Mouse (Mus musculus): ENCODE measurements around the gene Olfr1048. TPM values are rescaled to one million over a fixed set of nuclear protein-coding genes. Genes with fewer than 3 reads are reported as not detected.

The Olfr1048 gene
- not detected for polyA plus RNA-seq (2017; shearing (Covaris generic))

GRCm38 (mm10) chr2:86240189-86240588 is at the start of gene Olfr1048:
TSS of gene Olfr1048 (minus strand) at chr2:86240289.

GRCm38 (mm10) chr2:86278988-86279387 is 38.9 kb upstream of the Olfr1048 start, which contains the start of gene Olfr1051:
TSS of gene Olfr1051 (minus strand) at chr2:86279088.

GRCm38 (mm10) chr2:86258228-86258627 is 18.1 kb upstream of the Olfr1048 start, which contains the start of gene Olfr1049:
TSS of gene Olfr1049 (minus strand) at chr2:86258328.

GRCm38 (mm10) chr2:86231301-86231700 is 8.8 kb downstream of the Olfr1048 start, which contains the start of gene Olfr1047:
TSS of gene Olfr1047 (minus strand) at chr2:86231401.

GRCm38 (mm10) chr2:86219214-86219613 is 20.9 kb downstream of the Olfr1048 start, which contains the start of gene Olfr1046:
TSS of gene Olfr1046 (minus strand) at chr2:86219314.

GRCm38 (mm10) chr2:86202909-86203308 is 37.2 kb downstream of the Olfr1048 start, which contains the start of gene Olfr1045:
TSS of gene Olfr1045 (minus strand) at chr2:86203009.

GRCm38 (mm10) chr2:86185583-86185982 is 54.5 kb downstream of the Olfr1048 start, which contains the start of gene Olfr52:
TSS of gene Olfr52 (minus strand) at chr2:86185683.

Other genes with a start within 250 kb of the Olfr1048 start
- gene Olfr1031, start 250.0 kb downstream of the Olfr1048 start, polyA plus RNA-seq (2017; shearing (Covaris generic)) = not detected
- not detected for gene Olfr1032, start 234.7 kb downstream of the Olfr1048 start, polyA plus RNA-seq (2017; shearing (Covaris generic))
- gene Olfr1033, start 219.7 kb downstream of the Olfr1048 start, polyA plus RNA-seq (2017; shearing (Covaris generic)) = not detected
- not detected for gene Olfr1034, start 194.4 kb downstream of the Olfr1048 start, polyA plus RNA-seq (2017; shearing (Covaris generic))
- gene Olfr1036, start 166.3 kb downstream of the Olfr1048 start, polyA plus RNA-seq (2017; shearing (Covaris generic)) = not detected
- not detected for gene Olfr1037, start 152.9 kb downstream of the Olfr1048 start, polyA plus RNA-seq (2017; shearing (Covaris generic))
- not detected for gene Olfr1039, start 104.4 kb downstream of the Olfr1048 start, polyA plus RNA-seq (2017; shearing (Covaris generic))
- not detected for gene Olfr1040, start 93.6 kb downstream of the Olfr1048 start, polyA plus RNA-seq (2017; shearing (Covaris generic))
- not detected for gene Olfr1042, start 78.5 kb downstream of the Olfr1048 start, polyA plus RNA-seq (2017; shearing (Covaris generic))
- not detected for gene Olfr1043, start 72.8 kb downstream of the Olfr1048 start, polyA plus RNA-seq (2017; shearing (Covaris generic))
- not detected for gene Olfr1044, start 62.5 kb downstream of the Olfr1048 start, polyA plus RNA-seq (2017; shearing (Covaris generic))
- not detected for gene Olfr52, start 54.6 kb downstream of the Olfr1048 start, polyA plus RNA-seq (2017; shearing (Covaris generic))
- gene Olfr1045, start 37.3 kb downstream of the Olfr1048 start, polyA plus RNA-seq (2017; shearing (Covaris generic)) = not detected
- gene Olfr1046, start 21.0 kb downstream of the Olfr1048 start, polyA plus RNA-seq (2017; shearing (Covaris generic)) = not detected
- gene Olfr1047, start 8.9 kb downstream of the Olfr1048 start, polyA plus RNA-seq (2017; shearing (Covaris generic)) = not detected
- not detected for gene Olfr1049, start 18.0 kb upstream of the Olfr1048 start, polyA plus RNA-seq (2017; shearing (Covaris generic))
- gene Olfr1051, start 38.8 kb upstream of the Olfr1048 start, polyA plus RNA-seq (2017; shearing (Covaris generic)) = not detected
- not detected for gene Olfr1052, start 52.2 kb upstream of the Olfr1048 start, polyA plus RNA-seq (2017; shearing (Covaris generic))
- gene Olfr1053, start 75.0 kb upstream of the Olfr1048 start, polyA plus RNA-seq (2017; shearing (Covaris generic)) = not detected
- gene Olfr1054, start 95.1 kb upstream of the Olfr1048 start, polyA plus RNA-seq (2017; shearing (Covaris generic)) = not detected
- gene Olfr1055, start 110.0 kb upstream of the Olfr1048 start, polyA plus RNA-seq (2017; shearing (Covaris generic)) = not detected
- not detected for gene Olfr1056, start 122.2 kb upstream of the Olfr1048 start, polyA plus RNA-seq (2017; shearing (Covaris generic))
- not detected for gene Olfr1057, start 138.1 kb upstream of the Olfr1048 start, polyA plus RNA-seq (2017; shearing (Covaris generic))
- not detected for gene Olfr1058, start 148.3 kb upstream of the Olfr1048 start, polyA plus RNA-seq (2017; shearing (Covaris generic))
- not detected for gene Olfr1061, start 173.8 kb upstream of the Olfr1048 start, polyA plus RNA-seq (2017; shearing (Covaris generic))
- gene Olfr1062, start 186.5 kb upstream of the Olfr1048 start, polyA plus RNA-seq (2017; shearing (Covaris generic)) = not detected
- not detected for gene Olfr1065, start 210.3 kb upstream of the Olfr1048 start, polyA plus RNA-seq (2017; shearing (Covaris generic))
- not detected for gene Olfr1066, start 216.0 kb upstream of the Olfr1048 start, polyA plus RNA-seq (2017; shearing (Covaris generic))
- gene Olfr228, start 247.1 kb upstream of the Olfr1048 start, polyA plus RNA-seq (2017; shearing (Covaris generic)) = not detected